Mouse (Mus musculus) frontal cortex, adult 2 months (tissue): ENCODE measurements around the gene Fam198a. TPM values are rescaled to one million over a fixed set of nuclear protein-coding genes. Genes with fewer than 3 reads are reported as not detected.

Source experiments
- DNase-seq, 2 experiments: peaks; one replicate each; pipeline ENCODE4 v3.0.0; 2022; ENCODE audit warnings: low spot score in 1 of 2; ENCODE audit errors: extremely low spot score in 1 of 2
- polyA plus RNA-seq: library from polyadenylated mRNA; depleted of rRNA; stranded (reverse); fragments of >200 nt; gene quantifications from 2 replicates; pipeline ENCODE4 v1.2.3, GENCODE M21; 2012

The Fam198a gene
- polyA plus RNA-seq, 1 experiment, result 7.4 TPM

- DNase-seq, result no peak
Observed at GRCm38 (mm10) chr9:121974141-121974986, 23.6 kb downstream of the Fam198a start.

- DNase-seq, result no peak
Observed at GRCm38 (mm10) chr9:121975321-121975720, 24.5 kb downstream of the Fam198a start.

- no peak for DNase-seq
Observed at GRCm38 (mm10) chr9:121981046-121981445, 30.3 kb downstream of the Fam198a start.

- no peak for DNase-seq
Observed at GRCm38 (mm10) chr9:121981466-121982105, 30.8 kb downstream of the Fam198a start.

- no peak for DNase-seq
Observed at GRCm38 (mm10) chr9:121982214-121982613, 31.4 kb downstream of the Fam198a start.

- DNase-seq, result no peak
Observed at GRCm38 (mm10) chr9:121982665-121983064, 31.9 kb downstream of the Fam198a start.

GRCm38 (mm10) chr9:121983504-121983903 is 32.7 kb downstream of the Fam198a start:
- DNase-seq, result peak; percentile 54 to 88

GRCm38 (mm10) chr9:121984465-121985461 is 34.0 kb downstream of the Fam198a start:
- peak; percentile 52 to 88 for DNase-seq

GRCm38 (mm10) chr9:121988910-121989309 is 38.1 kb downstream of the Fam198a start:
- no peak for DNase-seq

- DNase-seq, result no peak
Observed at GRCm38 (mm10) chr9:121989536-121989935, 38.7 kb downstream of the Fam198a start.

GRCm38 (mm10) chr9:121991041-121991440 is 40.3 kb downstream of the Fam198a start:
- no peak for DNase-seq

GRCm38 (mm10) chr9:121993047-121993446 is 42.3 kb downstream of the Fam198a start:
- DNase-seq, result no peak

- no peak for DNase-seq
Observed at GRCm38 (mm10) chr9:121995077-121995476, 44.3 kb downstream of the Fam198a start.

GRCm38 (mm10) chr9:121995508-121996131 is 44.8 kb downstream of the Fam198a start:
- peak; percentile 78 to 93 for DNase-seq

GRCm38 (mm10) chr9:121997010-121997409 is 46.2 kb downstream of the Fam198a start, which contains the start of gene Pomgnt2:
Gene Pomgnt2, minus strand, starts transcription at chr9:121997110.
- no peak for DNase-seq

- DNase-seq, result no peak
Observed at GRCm38 (mm10) chr9:121997978-121998377, 47.2 kb downstream of the Fam198a start.

GRCm38 (mm10) chr9:122006175-122006574 is 55.4 kb downstream of the Fam198a start:
- DNase-seq, result no peak

- DNase-seq, result no peak
Observed at GRCm38 (mm10) chr9:122006609-122007008, 55.8 kb downstream of the Fam198a start.

- no peak for DNase-seq
Observed at GRCm38 (mm10) chr9:122008876-122009275, 58.1 kb downstream of the Fam198a start.

GRCm38 (mm10) chr9:122010751-122011150 is 60.0 kb downstream of the Fam198a start:
- no peak for DNase-seq
